Mouse (Mus musculus) embryonic facial prominence, embryonic 11.5 days (tissue): Measurements from ENCODE around the gene Aoc1. TPM values are rescaled to one million over a fixed set of nuclear protein-coding genes. Genes with fewer than 3 reads are reported as not detected.

Experiments
- ATAC-seq: fragments of 200-750 bp; cut with Nextera tagmentation; replicated peaks from 2 replicates; pipeline ENCODE4 v1.8.0; 2017; ENCODE audit warnings: low read depth; ENCODE audit not compliant: insufficient number of reproducible peaks, low FRiP score, low TSS enrichment
- DNase-seq: peaks from one replicate; pipeline ENCODE4 v3.0.0-alpha.2; 2015; ENCODE audit warnings: low spot score
- H3K27ac ChIP-seq: fragments of 300-500 bp; sonication (generic); replicated peaks from 2 replicates; pipeline ENCODE4 v1.5.1; 2014; ENCODE audit warnings: mild to moderate bottlenecking, low read depth, low read length, control low read depth
- H3K27me3 ChIP-seq: fragments of 300-500 bp; sonication (generic); 2 replicates; pipeline ENCODE4 v1.6.1; 2014; ENCODE audit warnings: mild to moderate bottlenecking, low read length, moderate library complexity, mixed read lengths; ENCODE audit not compliant: control insufficient read depth, insufficient read depth
- H3K36me3 ChIP-seq: fragments of 300-500 bp; sonication (generic); replicated peaks from 2 replicates; pipeline ENCODE4 v1.6.1; 2014; ENCODE audit warnings: low read depth, mild to moderate bottlenecking, low read length, moderate library complexity, mixed read lengths; ENCODE audit not compliant: control insufficient read depth, insufficient read depth
- H3K4me1 ChIP-seq: fragments of 300-500 bp; sonication (generic); 2 replicates; pipeline ENCODE4 v1.6.1; 2014; ENCODE audit warnings: low read length, mixed read lengths; ENCODE audit not compliant: control insufficient read depth, insufficient read depth
- H3K4me2 ChIP-seq: fragments of 300-500 bp; sonication (generic); 2 replicates; pipeline ENCODE4 v1.6.1; 2014; ENCODE audit warnings: low read depth, mild to moderate bottlenecking, control low read depth, low read length, moderate library complexity
- H3K4me3 ChIP-seq: fragments of 300-500 bp; sonication (generic); 2 replicates; pipeline ENCODE4 v1.5.1; 2014; ENCODE audit warnings: low read depth, low read length, control low read depth
- H3K9ac ChIP-seq: fragments of 300-500 bp; sonication (generic); replicated peaks from 2 replicates; pipeline ENCODE4 v1.6.1; 2014; ENCODE audit warnings: mild to moderate bottlenecking, control low read depth, low read length
- H3K9me3 ChIP-seq: fragments of 300-500 bp; sonication (generic); replicated peaks from 2 replicates; pipeline ENCODE4 v1.6.1; 2016; ENCODE audit warnings: mild to moderate bottlenecking, low read length, inconsistent platforms, mixed read lengths; ENCODE audit not compliant: control insufficient read depth
- WGBS: fragments of 180-500 bp; shearing (Covaris S2); extraction: QIAGEN DNeasy Blood & Tissue Kit; methylation state at CpG from one replicate; pipeline ENCODE4 v1.1.7; 2014; 5-methylcytosine and 5-hydroxymethylcytosine counted together
- polyA plus RNA-seq: library from polyadenylated mRNA; unstranded; fragments of >200 nt; fragmentation: Nextera tagmentation; extraction: Ambion mirVana; gene quantifications from 2 replicates; pipeline ENCODE4 v1.2.1, GENCODE M21; 2014

Gene Aoc1
- polyA plus RNA-seq, 1 experiment from 2014 or later = not detected

DNA sequence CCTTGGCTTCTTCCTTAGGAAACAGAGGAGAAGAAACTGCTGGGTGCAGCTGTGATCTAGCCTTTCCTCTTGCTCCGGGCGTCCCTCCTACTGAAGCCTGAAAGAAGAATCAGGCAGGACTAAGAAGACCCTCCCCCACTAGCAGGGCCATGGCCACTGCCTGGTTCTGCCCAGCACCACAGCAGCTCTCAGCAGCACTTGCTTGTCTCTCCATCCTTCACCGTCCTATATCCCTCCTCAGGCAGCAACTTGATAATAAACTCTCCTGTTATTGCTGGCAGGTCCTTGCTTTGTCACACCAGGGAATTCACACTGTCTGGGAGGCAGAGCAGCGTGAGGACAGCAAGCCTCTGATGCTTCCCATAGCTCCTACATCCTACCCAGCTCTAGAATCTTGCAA is 27.6 kb upstream of the Aoc1 start:
- no peak for DNase-seq
- Histone ChIP-seq H3K4me1 (peaks cover 4% of the 10 kb centered on the region), H3K4me2 (no peak overlapping the region), H3K27ac (no peak overlapping the region), H3K36me3 (no peaks in the 10 kb centered on the region), H3K4me3 (no peak overlapping the region), H3K27me3 (no peaks in the 10 kb centered on the region), H3K9me3 (no peaks in the 10 kb centered on the region), H3K9ac (no peak overlapping the region)
- no peak for ATAC-seq
- WGBS = 67% methylated on average over 4 of the region's 4 CpGs

DNA sequence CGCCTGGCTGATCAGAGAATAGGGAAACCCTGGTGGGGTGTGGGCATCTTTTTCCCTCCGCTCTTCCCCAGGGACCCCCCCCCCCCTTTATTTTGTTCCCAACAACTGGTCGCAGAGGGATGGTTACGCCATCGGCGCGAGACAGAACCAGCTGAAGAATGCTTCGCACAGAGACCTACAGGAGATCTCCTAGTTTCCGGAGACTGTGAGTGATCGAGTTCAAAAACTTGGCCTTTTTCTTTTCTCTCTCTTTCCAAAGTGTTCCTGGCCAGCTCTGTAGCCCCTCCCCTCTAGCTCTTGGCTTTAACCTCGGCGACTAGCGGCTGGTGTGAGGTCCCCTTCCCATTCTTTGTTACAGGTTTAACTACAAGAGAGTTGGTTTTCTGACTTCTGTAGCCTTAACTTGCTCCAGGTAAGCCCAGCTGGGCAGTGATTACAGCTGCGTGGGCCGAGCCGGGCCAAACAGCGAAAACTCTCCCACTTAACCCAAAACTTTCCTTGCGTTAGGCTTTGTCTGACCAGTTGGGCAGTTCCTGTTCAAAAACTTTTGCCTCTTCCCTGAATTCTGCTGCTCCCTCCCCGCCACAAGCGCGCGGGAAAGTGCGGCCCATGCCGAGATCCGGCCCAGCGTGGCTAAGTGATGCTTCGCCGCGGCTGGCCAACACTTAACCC is 20.7 kb upstream of the Aoc1 start:
- WGBS = 2% methylated on average over 29 of the region's 29 CpGs
- Histone ChIP-seq H3K4me3 (peak overlapping the region; percentile 27), H3K4me2 (peak overlapping the region; percentile 53), H3K27ac (peak overlapping the region; percentile 67), H3K27me3 (no peaks in the 10 kb centered on the region), H3K9me3 (no peaks in the 10 kb centered on the region), H3K4me1 (no peaks in the 10 kb centered on the region), H3K9ac (peak overlapping the region; percentile 60), H3K36me3 (no peaks in the 10 kb centered on the region)
- DNase-seq (peak; percentile 71), ATAC-seq (peak; percentile 56; the same call in 1 of the 2 replicates)

DNA sequence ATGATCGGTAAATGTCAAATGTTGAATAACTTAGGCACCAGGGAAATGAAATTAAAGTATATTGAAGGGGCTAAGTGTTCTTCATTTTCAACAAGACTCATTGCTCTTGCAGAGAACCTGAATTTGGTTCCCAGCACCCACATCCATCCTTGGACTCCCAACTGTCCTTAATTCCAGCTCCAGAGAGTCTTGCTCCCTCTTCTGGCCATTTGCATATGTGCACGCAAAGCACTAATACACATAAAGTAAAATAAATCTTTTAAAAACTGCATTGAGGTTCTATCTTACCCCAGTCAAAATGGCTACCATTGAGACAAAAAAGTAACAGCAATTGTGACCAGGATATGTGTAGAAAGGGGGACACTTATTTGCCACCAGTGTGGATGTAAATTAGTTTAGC is 18.5 kb upstream of the Aoc1 start:
- no peak for DNase-seq
- Histone ChIP-seq H3K9ac (no peak overlapping the region), H3K36me3 (no peaks in the 10 kb centered on the region), H3K4me1 (no peaks in the 10 kb centered on the region), H3K4me2 (no peak overlapping the region), H3K27me3 (no peaks in the 10 kb centered on the region), H3K27ac (no peak overlapping the region), H3K9me3 (no peaks in the 10 kb centered on the region), H3K4me3 (no peak overlapping the region)
- WGBS = 97% methylated on average over 2 of the region's 2 CpGs
- ATAC-seq = no peak

DNA sequence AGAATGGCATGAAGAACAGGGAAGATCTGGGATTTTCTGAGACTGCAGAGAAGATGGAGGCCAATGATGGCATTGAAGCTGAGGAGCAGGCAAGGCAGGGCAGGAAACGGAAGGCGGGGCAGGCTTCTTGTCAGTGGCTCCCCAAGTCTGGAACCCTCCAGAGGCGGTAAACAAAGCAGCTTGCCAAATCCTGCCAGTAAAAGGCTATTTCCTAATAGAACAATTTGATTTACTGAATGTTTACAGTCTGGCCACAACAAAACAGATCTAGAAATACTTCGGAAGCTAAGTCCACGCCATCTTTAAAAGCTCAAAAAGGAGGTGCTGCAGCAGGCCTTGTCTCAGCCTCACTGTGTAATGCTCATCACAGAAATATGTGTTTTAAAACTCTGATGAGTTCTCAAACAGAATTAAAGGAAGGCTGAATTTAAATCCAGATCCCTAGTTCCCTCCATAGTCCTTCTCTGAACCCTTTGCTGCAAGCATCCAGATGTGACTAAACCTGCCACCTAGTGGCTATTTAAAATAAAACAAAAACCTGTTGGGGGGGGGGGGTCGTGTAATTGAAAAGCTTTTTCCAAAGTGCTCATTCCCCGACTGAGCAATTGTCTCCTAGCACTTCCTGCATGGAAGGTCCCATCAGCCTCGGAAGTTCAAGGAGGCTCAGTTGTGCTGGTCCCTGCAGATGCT is 14.9 kb upstream of the Aoc1 start:
- DNase-seq (peak; percentile 39), ATAC-seq (no peak)
- Histone ChIP-seq H3K4me2 (no peak overlapping the region), H3K9ac (no peak overlapping the region), H3K4me1 (no peaks in the 10 kb centered on the region), H3K27ac (no peak overlapping the region), H3K4me3 (no peak overlapping the region), H3K27me3 (no peaks in the 10 kb centered on the region), H3K36me3 (no peaks in the 10 kb centered on the region), H3K9me3 (no peaks in the 10 kb centered on the region)
- WGBS = 50% methylated on average over 8 of the region's 8 CpGs

DNA sequence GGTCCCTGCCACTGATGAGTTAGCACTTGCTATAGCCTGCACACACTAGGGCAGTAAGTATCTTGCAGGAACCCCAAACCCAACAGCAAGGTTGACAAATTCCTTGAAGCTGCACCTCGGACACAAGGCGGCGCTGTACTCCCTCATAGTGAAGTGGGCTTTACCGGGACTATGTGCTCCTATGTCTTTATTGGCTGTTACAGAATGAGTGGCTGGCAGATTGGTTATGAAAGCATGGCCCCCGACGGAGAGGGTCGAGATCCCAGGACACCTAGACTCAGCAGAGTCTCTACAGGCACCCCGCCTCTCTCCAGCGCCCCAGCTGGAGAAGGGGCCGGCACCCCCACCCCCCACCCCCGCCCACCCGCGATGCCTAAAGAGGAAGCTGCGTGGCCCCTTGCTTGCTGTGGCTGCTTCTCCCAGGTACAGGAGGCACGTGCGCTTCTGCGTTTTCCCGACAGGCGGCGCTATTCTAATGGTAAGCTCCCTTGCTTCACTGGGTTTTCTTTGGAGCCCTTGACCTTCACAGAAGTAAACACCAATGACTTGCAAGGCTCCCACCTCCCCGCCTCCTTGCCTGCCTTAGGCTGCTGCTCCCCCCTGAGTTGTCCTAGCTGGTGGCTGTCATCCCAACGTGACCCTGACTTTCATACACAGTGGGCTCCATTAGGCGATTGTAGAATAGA is 12.4 kb upstream of the Aoc1 start:
- H3K9ac ChIP-seq = no peak overlapping the region

DNA sequence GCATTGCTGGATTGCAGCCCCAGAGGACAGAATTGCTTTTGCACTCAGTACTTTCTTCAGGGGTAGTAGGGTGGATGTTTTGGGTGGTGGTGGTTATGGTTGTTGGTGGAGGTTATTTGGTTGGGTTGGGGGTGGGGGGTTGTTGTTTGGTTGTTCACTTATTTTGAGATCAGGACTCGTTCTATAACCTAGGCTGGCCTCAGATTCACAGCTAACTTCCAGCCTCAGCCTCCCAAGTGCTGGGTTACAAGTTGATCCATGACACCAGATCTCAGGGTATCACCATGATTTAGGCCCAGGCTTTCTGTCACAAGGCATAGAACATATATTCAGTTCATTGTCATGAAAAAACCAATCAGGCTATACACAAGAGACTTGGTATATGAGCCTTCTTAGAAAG is 11.8 kb upstream of the Aoc1 start:
- Histone ChIP-seq H3K4me3 (no peak overlapping the region), H3K27ac (no peak overlapping the region), H3K4me2 (no peak overlapping the region), H3K9me3 (no peaks in the 10 kb centered on the region), H3K4me1 (no peaks in the 10 kb centered on the region), H3K9ac (no peak overlapping the region), H3K27me3 (no peaks in the 10 kb centered on the region), H3K36me3 (no peaks in the 10 kb centered on the region)
- DNase-seq = no peak
- 83% methylated on average over 1 of the region's 1 CpGs for WGBS
- no peak for ATAC-seq

More for the DNA sequence above, 12.4 kb upstream of the Aoc1 start:
- Histone ChIP-seq H3K9me3 (no peaks in the 10 kb centered on the region), H3K27ac (no peak overlapping the region), H3K4me2 (peak overlapping the region; percentile 32; the same call in 1 of the 2 replicates), H3K4me1 (no peaks in the 10 kb centered on the region), H3K4me3 (no peak overlapping the region), H3K36me3 (no peaks in the 10 kb centered on the region), H3K27me3 (no peaks in the 10 kb centered on the region)
- ATAC-seq (0 out of 2 replicates have a peak, but pooled peaks have one; percentile 23), DNase-seq (peak; percentile 76)
- 11% methylated on average over 23 of the region's 23 CpGs for WGBS

DNA sequence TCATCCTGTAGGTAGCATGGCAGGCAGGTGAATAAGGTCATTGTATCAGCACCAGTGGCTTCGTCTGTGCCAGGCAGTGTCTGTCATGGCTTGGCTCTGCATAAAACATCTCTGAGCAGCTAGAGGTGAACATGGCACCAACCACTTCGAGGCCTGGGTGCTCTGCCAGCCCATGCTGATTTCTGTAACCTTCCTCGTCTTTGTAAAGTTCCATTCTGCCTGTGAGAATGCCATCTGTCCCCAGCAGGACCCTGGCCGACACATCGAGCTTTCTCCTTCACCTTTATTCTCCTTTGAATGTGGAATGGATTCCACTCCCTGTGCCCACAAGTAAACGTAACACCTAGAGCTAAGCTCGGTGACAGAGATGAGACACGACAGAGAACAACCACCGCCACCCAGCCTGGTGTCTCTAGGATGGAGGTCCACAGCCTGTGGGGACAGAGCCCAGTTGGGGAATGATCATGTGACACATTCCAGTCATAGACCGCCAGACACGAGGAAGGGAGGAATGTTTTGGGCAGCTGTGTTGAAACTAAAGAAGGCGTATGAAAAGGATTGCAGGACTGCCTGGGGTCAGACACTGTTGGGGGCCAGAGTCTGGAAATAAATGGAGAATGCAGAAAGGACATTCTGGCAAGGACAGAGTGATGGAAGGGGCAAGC is 10.9 kb upstream of the Aoc1 start:
- no peak overlapping the region for H3K4me2 ChIP-seq
- 76% methylated on average over 12 of the region's 12 CpGs for WGBS
- H3K9ac ChIP-seq = no peak overlapping the region
- H3K9me3 ChIP-seq = no peaks in the 10 kb centered on the region
- no peak overlapping the region for H3K4me3 ChIP-seq
- DNase-seq = no peak
- no peaks in the 10 kb centered on the region for H3K27me3 ChIP-seq
- H3K27ac ChIP-seq = no peak overlapping the region
- no peak for ATAC-seq
- no peaks in the 10 kb centered on the region for H3K36me3 ChIP-seq
- H3K4me1 ChIP-seq = no peaks in the 10 kb centered on the region
